In the genomic region with DNA sequence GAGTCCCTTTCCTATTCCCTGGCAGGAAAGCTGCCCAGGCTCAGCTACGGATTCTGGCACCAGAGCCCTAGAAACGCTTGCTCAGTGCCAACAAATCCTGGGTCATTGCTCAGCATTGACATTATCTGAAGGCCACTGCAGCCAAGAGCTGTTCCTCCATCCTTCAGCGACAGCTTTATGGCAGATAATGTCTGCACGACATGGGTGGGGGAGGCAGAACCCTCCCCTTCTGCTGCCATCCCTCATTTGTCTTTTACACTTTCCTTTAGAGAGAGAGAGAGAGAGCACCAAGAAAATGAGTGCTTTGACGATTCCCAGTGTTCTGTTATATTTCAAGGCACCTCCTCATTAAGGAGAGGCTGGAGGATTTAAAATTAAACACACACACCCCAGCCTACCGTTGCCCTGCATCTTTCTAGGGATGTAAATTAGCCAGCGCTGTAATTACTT, we compare ENCODE assay signal across 11 mouse cellular contexts. TPM values are rescaled to one million over a fixed set of nuclear protein-coding genes. Genes with fewer than 3 reads are reported as not detected.
DNase-seq lines count a peak whose midpoint lies in the region; ATAC-seq and TF ChIP-seq lines count a peak whose summit lies in the region.
"Had no signal": no experiment of that assay in that cellular context is flagged by ENCODE, and none has a peak within 500 bp of the region (broad histone marks: within the 10 kb centered on the region; RNA-seq: fewer than 3 reads in every experiment).

No protein-coding gene starts in this region.

- no peak overlapping the region for H3K4me3 ChIP-seq in kidney, adult 2 months (ENCODE audit: insufficient read depth, low read depth, low read length)
- no peak overlapping the region for H3K4me3 ChIP-seq in embryonic facial prominence, embryonic 10.5 days
- H3K4me3 ChIP-seq: limb, embryonic 12.5 days had no signal

- 33% methylated on average over 7 of the region's 7 CpGs for WGBS in kidney, adult 2 months
- WGBS in embryonic facial prominence, embryonic 10.5 days = 78% methylated on average over 7 of the region's 7 CpGs

- no peak for TF ChIP-seq CTCF in kidney, adult 2 months (conservative IDR thresholded peaks at IDR 0.05; ENCODE audit: insufficient read depth, insufficient read length, low read depth, low read length)
- TF ChIP-seq CTCF in brain, embryonic 14.5 days (IDR thresholded peaks at IDR 0.05; ENCODE audit: borderline replicate concordance, extremely low read depth, insufficient read depth, insufficient read length) = no peak

- no peaks in the 10 kb centered on the region for H3K36me3 ChIP-seq in kidney, adult 2 months (ENCODE audit: control insufficient read depth, insufficient read depth, low read length)
- peaks cover 20% of the 10 kb centered on the region for H3K36me3 ChIP-seq in embryonic facial prominence, embryonic 10.5 days (replicated peaks)

- peaks cover 12% of the 10 kb centered on the region for H3K4me1 ChIP-seq in kidney, adult 2 months (ENCODE audit: control insufficient read depth, insufficient read depth, low read length)
- peaks cover 21% of the 10 kb centered on the region for H3K4me1 ChIP-seq in embryonic facial prominence, embryonic 10.5 days

- no peak overlapping the region for H3K27ac ChIP-seq in kidney, adult 2 months (ENCODE audit: insufficient read depth, low read depth, low read length)
- no peak overlapping the region for H3K27ac ChIP-seq in embryonic facial prominence, embryonic 10.5 days (replicated peaks)
- H3K27ac ChIP-seq: limb, embryonic 12.5 days had no signal

- ATAC-seq in megakaryocyte progenitor cell, adult 5-6 weeks (replicated peaks; ENCODE audit: poor library complexity) = no peak
- ATAC-seq: intestine, embryonic 16.5 days had no signal

- no peaks in the 10 kb centered on the region for H3K27me3 ChIP-seq in kidney, adult 2 months (replicated peaks; ENCODE audit: control insufficient read depth, insufficient read depth, low read length)
- no peaks in the 10 kb centered on the region for H3K27me3 ChIP-seq in embryonic facial prominence, embryonic 10.5 days (replicated peaks; ENCODE audit: low read depth, poor library complexity, severe bottlenecking)
- H3K27me3 ChIP-seq: limb, embryonic 12.5 days had no signal

- no peak for TF ChIP-seq POLR2A in kidney, adult 2 months (IDR thresholded peaks at IDR 0.05; ENCODE audit: low read depth, low read length)
- TF ChIP-seq POLR2A in brain, embryonic 14.5 days (IDR thresholded peaks at IDR 0.05; ENCODE audit: borderline replicate concordance, extremely low read depth, insufficient read depth, insufficient read length, poor library complexity, severe bottlenecking) = no peak

- peak; percentile 20 for DNase-seq in kidney, adult 2 months
- no peak for DNase-seq in kidney, postnatal 4 days
- peak; percentile 70 for DNase-seq in adrenal gland, adult 2 months
- peak; percentile 86 for DNase-seq in brain, embryonic 14.5 days (ENCODE audit: low read depth)
- peak; percentile 44 to 65 for DNase-seq in heart, adult 9 months (ENCODE audit: low spot score in 2 of 2)
- DNase-seq in ovary, postnatal 36 days (ENCODE audit: low spot score) = no peak
- no peak for DNase-seq in embryonic facial prominence, embryonic 10.5 days (ENCODE audit: low spot score)

- peaks cover 14% of the 10 kb centered on the region for H3K9me3 ChIP-seq in embryonic facial prominence, embryonic 10.5 days

RNA-seq across cellular contexts. Expression of gene Slc6a17, which starts 16.1 kb away (rescaled TPM):
- polyA plus RNA-seq in kidney, adult 2 months (2012; rRNA removed) = 16.0 and 19.2 TPM in 2 replicates
- 10 to 100 TPM in 1 of 2 experiments, 1 to 10 TPM in 1; 4.3 to 13.3 TPM for total RNA-seq in adrenal gland, adult 2 months (2021)
- 1.8 and 2.8 TPM in 2 replicates for polyA plus RNA-seq in adrenal gland, adult 2 months (2012; rRNA removed)
- 37.6 and 40.2 TPM in 2 replicates for polyA plus RNA-seq in brain, embryonic 14.5 days (2012; rRNA removed)
- not detected in 2 replicates for total RNA-seq in megakaryocyte progenitor cell, adult 5-6 weeks (2015)
- total RNA-seq in megakaryocyte progenitor cell, adult 5-6 weeks (2017) = not detected in 2 replicates
- 2.2 and 4.9 TPM in 2 replicates for polyA plus RNA-seq in embryonic facial prominence, embryonic 10.5 days (2016; fragmentation: Nextera tagmentation; extraction: Ambion mirVana)

RNA-seq across cellular contexts. Expression of gene Kcnc4, which starts 42.4 kb away (rescaled TPM):
- 0.20 and 0.78 TPM in 2 replicates for polyA plus RNA-seq in kidney, adult 2 months (2012; rRNA removed)
- total RNA-seq in adrenal gland, adult 2 months (2021) = 10 to 100 TPM in 1 of 2 experiments, 1 to 10 TPM in 1; 7.4 to 13.6 TPM
- polyA plus RNA-seq in adrenal gland, adult 2 months (2012; rRNA removed) = 8.6 and 10.0 TPM in 2 replicates
- 8.9 and 13.3 TPM in 2 replicates for polyA plus RNA-seq in brain, embryonic 14.5 days (2012; rRNA removed)
- not detected in 2 replicates for total RNA-seq in megakaryocyte progenitor cell, adult 5-6 weeks (2015)
- not detected in 2 replicates for total RNA-seq in megakaryocyte progenitor cell, adult 5-6 weeks (2017)
- 0.32 and 0.33 TPM in 2 replicates for polyA plus RNA-seq in embryonic facial prominence, embryonic 10.5 days (2016; fragmentation: Nextera tagmentation; extraction: Ambion mirVana)
- polyA plus RNA-seq: intestine, embryonic 16.5 days; limb, embryonic 12.5 days had no signal

RNA-seq across cellular contexts. Expression of gene Ubl4b, which starts 53.1 kb away (rescaled TPM):
- polyA plus RNA-seq in kidney, adult 2 months (2012; rRNA removed) = 0.06 TPM in 1 of 2 replicates, not detected in the other
- total RNA-seq in adrenal gland, adult 2 months (2021) = not detected
- not detected in 2 replicates for polyA plus RNA-seq in adrenal gland, adult 2 months (2012; rRNA removed)
- not detected in 2 replicates for polyA plus RNA-seq in brain, embryonic 14.5 days (2012; rRNA removed)
- total RNA-seq in megakaryocyte progenitor cell, adult 5-6 weeks (2015) = not detected in 2 replicates
- total RNA-seq in megakaryocyte progenitor cell, adult 5-6 weeks (2017) = not detected in 2 replicates
- 0.41 and 0.70 TPM in 2 replicates for polyA plus RNA-seq in embryonic facial prominence, embryonic 10.5 days (2016; fragmentation: Nextera tagmentation; extraction: Ambion mirVana)
- polyA plus RNA-seq: intestine, embryonic 16.5 days; small intestine, adult 2 months had no signal

Comparison
In these comparisons a context has a peak if more than half of its experiments do, and no peak if none do; other contexts are left out.
1. DNase-seq: peak in kidney, adult 2 months (single experiment), adrenal gland, adult 2 months (single experiment), brain, embryonic 14.5 days (single experiment) and heart, adult 9 months (2 of 2); none in kidney, postnatal 4 days (0 of 2), ovary, postnatal 36 days (single experiment) and embryonic facial prominence, embryonic 10.5 days (single experiment).